Mouse (Mus musculus) stomach, embryonic 14.5 days (tissue): ENCODE measurements around the gene Steap2. TPM values are rescaled to one million over a fixed set of nuclear protein-coding genes. Genes with fewer than 3 reads are reported as not detected.
A peak's percentile ranks its signal among the peaks of the same experiment; 100 is the strongest.

Experiments used
- ATAC-seq: fragments of 200-750 bp; cut with Nextera tagmentation; 2 replicates; pipeline ENCODE4 v1.8.0; 2017; ENCODE audit warnings: low read depth, moderate TSS enrichment; ENCODE audit not compliant: insufficient number of reproducible peaks, insufficient read depth, low FRiP score
- H3K27ac ChIP-seq: fragments of 300-500 bp; sonication (generic); 2 replicates; pipeline ENCODE4 v1.5.1; 2014; ENCODE audit warnings: mild to moderate bottlenecking, low read length, moderate library complexity, mixed read lengths
- H3K27me3 ChIP-seq: fragments of 300-500 bp; sonication (generic); 2 replicates; pipeline ENCODE4 v1.6.1; 2014; ENCODE audit warnings: low read length, control low read depth, mixed read lengths; ENCODE audit not compliant: control insufficient read depth, insufficient read depth
- H3K36me3 ChIP-seq: fragments of 300-500 bp; sonication (generic); 2 replicates; pipeline ENCODE4 v1.6.1; 2014; ENCODE audit warnings: mild to moderate bottlenecking, control low read depth, low read length, moderate library complexity, mixed read lengths; ENCODE audit not compliant: control insufficient read depth, insufficient read depth
- H3K4me1 ChIP-seq: fragments of 300-500 bp; sonication (generic); 2 replicates; pipeline ENCODE4 v1.6.1; 2014; ENCODE audit warnings: low read length, control low read depth, mixed read lengths; ENCODE audit not compliant: control insufficient read depth, insufficient read depth
- H3K4me2 ChIP-seq: fragments of 300-500 bp; sonication (generic); replicated peaks from 2 replicates; pipeline ENCODE4 v1.6.1; 2014; ENCODE audit warnings: low read depth, low read length, control low read depth
- H3K4me3 ChIP-seq: fragments of 300-500 bp; sonication (generic); 2 replicates; pipeline ENCODE4 v1.5.1; 2014; ENCODE audit warnings: low read depth, low read length, control low read depth
- H3K9ac ChIP-seq: fragments of 300-500 bp; sonication (generic); replicated peaks from 2 replicates; pipeline ENCODE4 v1.6.1; 2014; ENCODE audit warnings: low read depth, mild to moderate bottlenecking, control low read depth, low read length, moderate library complexity, mixed read lengths
- H3K9me3 ChIP-seq: fragments of 300-500 bp; sonication (generic); 2 replicates; pipeline ENCODE4 v1.6.1; 2016; ENCODE audit warnings: low read depth, low read length, control low read depth; ENCODE audit not compliant: control insufficient read depth
- WGBS: fragments of 180-500 bp; shearing (Covaris S2); extraction: QIAGEN DNeasy Blood & Tissue Kit; methylation state at CpG from one replicate; pipeline ENCODE4 v1.1.7; 2014; 5-methylcytosine and 5-hydroxymethylcytosine counted together
- polyA plus RNA-seq: library from polyadenylated mRNA; unstranded; fragments of >200 nt; fragmentation: Nextera tagmentation; extraction: Ambion mirVana; gene quantifications from 2 replicates; pipeline ENCODE4 v1.2.1, GENCODE M21; 2014

Gene Steap2
- polyA plus RNA-seq, 1 experiment from 2014 or later, result 10.0 TPM

DNA sequence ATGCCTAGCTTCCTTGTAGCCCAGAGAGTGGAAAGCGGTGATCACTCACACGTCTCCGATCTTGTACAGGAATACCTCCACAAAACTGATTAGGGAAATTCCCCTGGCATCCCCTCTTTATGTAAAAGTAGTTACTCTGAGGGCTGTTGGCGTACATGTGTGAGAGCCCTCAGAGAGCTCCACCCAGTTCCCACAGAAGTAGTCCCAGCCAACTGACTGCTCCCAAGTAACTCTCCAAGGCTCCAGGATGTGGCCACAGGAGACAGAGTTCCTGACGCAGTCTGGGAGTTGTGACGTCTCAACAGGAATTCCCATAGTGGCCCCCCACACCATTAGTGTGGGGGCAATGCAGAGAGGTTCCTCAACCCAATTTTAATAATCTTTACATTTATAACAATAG lies 31.3 kb downstream of the Steap2 start:
- H3K9me3 ChIP-seq, result no peaks in the 10 kb centered on the region
- peak overlapping the region; percentile 97; the same call in 1 of the 2 replicates for H3K4me2 ChIP-seq
- no peak for ATAC-seq
- H3K36me3 ChIP-seq, result no peaks in the 10 kb centered on the region
- WGBS, result 43% methylated on average over 6 of the region's 6 CpGs
- no peak overlapping the region for H3K27ac ChIP-seq
- no peaks in the 10 kb centered on the region for H3K4me1 ChIP-seq
- peak overlapping the region; percentile 71; the same call in 1 of the 2 replicates for H3K4me3 ChIP-seq
- no peaks in the 10 kb centered on the region for H3K27me3 ChIP-seq
- H3K9ac ChIP-seq, result no peak overlapping the region

DNA sequence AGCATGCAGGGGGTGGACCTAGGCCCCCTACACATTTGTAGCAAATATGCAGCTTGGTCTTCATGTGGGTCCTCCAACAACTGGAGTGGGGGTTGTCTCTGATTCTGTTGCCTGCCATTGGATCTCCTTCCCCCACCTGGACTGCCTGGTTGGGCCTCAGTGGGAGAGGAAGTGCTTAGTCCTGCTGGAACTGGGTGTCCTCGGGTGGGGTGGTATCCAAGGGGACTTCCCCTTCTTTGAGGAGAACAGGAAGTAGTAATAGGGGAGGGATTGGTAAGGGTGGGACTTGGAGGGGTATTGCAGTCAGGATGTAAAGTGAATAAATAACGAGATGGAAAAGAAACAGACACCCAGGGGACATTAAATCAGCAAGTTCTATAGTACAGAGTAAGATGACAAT lies 35.7 kb downstream of the Steap2 start:
- H3K4me1 ChIP-seq, result no peaks in the 10 kb centered on the region
- no peaks in the 10 kb centered on the region for H3K9me3 ChIP-seq
- no peaks in the 10 kb centered on the region for H3K27me3 ChIP-seq
- H3K9ac ChIP-seq, result no peak overlapping the region
- H3K4me2 ChIP-seq, result no peak overlapping the region
- WGBS, result 48% methylated on average over 2 of the region's 2 CpGs
- no peak for ATAC-seq
- H3K36me3 ChIP-seq, result no peaks in the 10 kb centered on the region
- no peak overlapping the region for H3K4me3 ChIP-seq
- no peak overlapping the region for H3K27ac ChIP-seq

GRCm38 (mm10) chr5:5657932-5658331 lies 36.4 kb downstream of the Steap2 start:
- H3K9ac ChIP-seq, result no peak overlapping the region
- H3K4me2 ChIP-seq, result no peak overlapping the region
- no peaks in the 10 kb centered on the region for H3K36me3 ChIP-seq
- no peaks in the 10 kb centered on the region for H3K9me3 ChIP-seq
- no peaks in the 10 kb centered on the region for H3K27me3 ChIP-seq
- ATAC-seq, result no peak
- no peak overlapping the region for H3K27ac ChIP-seq
- H3K4me1 ChIP-seq, result no peaks in the 10 kb centered on the region
- WGBS, result 74% methylated on average over 2 of the region's 2 CpGs
- no peak overlapping the region for H3K4me3 ChIP-seq

- H3K27ac ChIP-seq, result no peak overlapping the region
- H3K4me2 ChIP-seq, result no peak overlapping the region
- WGBS, result 42% methylated on average over 6 of the region's 6 CpGs
- H3K9me3 ChIP-seq, result no peaks in the 10 kb centered on the region
- H3K4me1 ChIP-seq, result no peaks in the 10 kb centered on the region
- peak; percentile 84 for ATAC-seq
- H3K27me3 ChIP-seq, result no peaks in the 10 kb centered on the region
- no peaks in the 10 kb centered on the region for H3K36me3 ChIP-seq
- no peak overlapping the region for H3K9ac ChIP-seq
- no peak overlapping the region for H3K4me3 ChIP-seq
Measured at GRCm38 (mm10) chr5:5648817-5649569, 45.4 kb downstream of the Steap2 start.

- no peaks in the 10 kb centered on the region for H3K4me1 ChIP-seq
- 4% methylated on average over 1 of the region's 1 CpGs for WGBS
- no peak overlapping the region for H3K9ac ChIP-seq
- ATAC-seq, result no peak
- H3K27ac ChIP-seq, result no peak overlapping the region
- H3K36me3 ChIP-seq, result no peaks in the 10 kb centered on the region
- H3K27me3 ChIP-seq, result no peaks in the 10 kb centered on the region
- H3K4me2 ChIP-seq, result no peak overlapping the region
- no peak overlapping the region for H3K4me3 ChIP-seq
- no peaks in the 10 kb centered on the region for H3K9me3 ChIP-seq
Measured at GRCm38 (mm10) chr5:5646173-5646572, 48.2 kb downstream of the Steap2 start.

- Histone ChIP-seq H3K36me3 (no peaks in the 10 kb centered on the region), H3K4me1 (no peaks in the 10 kb centered on the region), H3K4me3 (no peak overlapping the region), H3K27ac (no peak overlapping the region), H3K9ac (no peak overlapping the region), H3K4me2 (no peak overlapping the region), H3K9me3 (no peaks in the 10 kb centered on the region), H3K27me3 (no peaks in the 10 kb centered on the region)
- WGBS, result 55% methylated on average over 2 of the region's 2 CpGs
- no peak for ATAC-seq
Measured at GRCm38 (mm10) chr5:5638496-5638895, 55.9 kb downstream of the Steap2 start.

DNA sequence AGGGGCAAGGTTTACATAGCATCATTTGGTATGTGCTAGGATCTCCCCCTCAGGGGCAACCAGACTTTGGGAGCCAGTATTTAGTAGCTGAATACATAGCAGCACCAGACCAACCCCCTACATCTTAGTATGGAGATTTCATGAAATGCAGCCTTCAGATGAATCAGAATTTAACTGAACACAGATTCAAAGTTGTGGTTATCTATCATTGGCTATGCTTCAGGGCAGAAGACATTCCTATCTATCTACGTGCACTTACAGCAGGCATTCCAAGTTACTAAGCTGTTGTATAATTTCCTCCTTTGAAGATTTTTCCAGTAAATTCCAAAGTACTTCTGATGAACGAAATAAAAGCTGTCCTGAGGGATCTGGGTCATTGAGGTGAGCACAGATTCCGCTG lies 68.9 kb downstream of the Steap2 start:
- H3K4me1 ChIP-seq, result no peaks in the 10 kb centered on the region
- H3K9me3 ChIP-seq, result no peaks in the 10 kb centered on the region
- no peak overlapping the region for H3K9ac ChIP-seq
- no peak for ATAC-seq
- no peak overlapping the region for H3K4me3 ChIP-seq
- no peak overlapping the region for H3K27ac ChIP-seq
- 68% methylated on average over 3 of the region's 3 CpGs for WGBS
- no peaks in the 10 kb centered on the region for H3K27me3 ChIP-seq
- no peaks in the 10 kb centered on the region for H3K36me3 ChIP-seq
- H3K4me2 ChIP-seq, result no peak overlapping the region

DNA sequence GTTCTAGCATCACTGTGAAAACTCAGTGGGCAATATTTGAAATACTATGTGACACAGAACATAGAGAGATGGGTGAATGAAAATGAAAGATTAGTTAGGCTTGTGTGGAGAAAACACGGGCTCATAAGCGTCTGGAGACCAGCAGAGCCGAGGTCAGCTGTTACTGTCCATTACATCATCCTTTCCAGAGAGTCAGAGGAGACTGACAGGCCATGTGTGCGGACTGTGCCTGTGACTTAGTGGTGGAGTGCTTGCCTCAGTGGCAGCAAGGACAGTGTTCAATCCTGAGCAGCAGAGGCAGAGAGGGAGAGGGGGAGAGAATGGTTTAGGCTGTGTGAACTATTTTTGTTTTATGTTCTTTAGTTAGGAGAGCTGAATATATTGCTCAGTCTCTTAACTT lies 76.0 kb downstream of the Steap2 start:
- H3K27me3 ChIP-seq, result no peaks in the 10 kb centered on the region
- 57% methylated on average over 4 of the region's 4 CpGs for WGBS

More for the DNA sequence above, 76.0 kb downstream of the Steap2 start:
- Histone ChIP-seq H3K4me2 (no peak overlapping the region), H3K36me3 (no peaks in the 10 kb centered on the region), H3K9me3 (no peaks in the 10 kb centered on the region), H3K4me1 (no peaks in the 10 kb centered on the region), H3K4me3 (no peak overlapping the region), H3K27ac (no peak overlapping the region), H3K9ac (no peak overlapping the region)
- no peak for ATAC-seq
